Mouse (Mus musculus) spleen, adult 2 months (tissue): ENCODE measurements around the gene Yipf2.

Source experiments
- CTCF ChIP-seq: fragments of 200-500 bp; IDR thresholded peaks from 2 replicates; pipeline ENCODE4 v1.5.1; 2011; ENCODE audit warnings: mild to moderate bottlenecking, inconsistent platforms; ENCODE audit not compliant: insufficient read depth, insufficient read length, insufficient replicate concordance; ENCODE audit errors: extremely low read depth
- POLR2A ChIP-seq: fragments of 200-500 bp; IDR thresholded peaks from 2 replicates; pipeline ENCODE4 v1.6.1; 2011; ENCODE audit warnings: low read depth, low read length, inconsistent platforms

GRCm38 (mm10) chr9:21630673-21631072 lies 38.0 kb upstream of the Yipf2 start:
- TF ChIP-seq CTCF (no peak), POLR2A (no peak)
